Mouse (Mus musculus) embryonic facial prominence, embryonic 12.5 days (tissue): Measurements from ENCODE around the gene Defb21. TPM values are rescaled to one million over a fixed set of nuclear protein-coding genes. Genes with fewer than 3 reads are reported as not detected.

Experiments used
- ATAC-seq: fragments of 200-750 bp; cut with Nextera tagmentation; 2 replicates; pipeline ENCODE4 v1.8.0; 2017; ENCODE audit not compliant: insufficient number of reproducible peaks, insufficient read depth, low FRiP score, low TSS enrichment
- H3K27ac ChIP-seq: fragments of 300-500 bp; sonication (generic); 2 replicates; pipeline ENCODE4 v1.5.1; 2016; ENCODE audit warnings: mild to moderate bottlenecking
- H3K27me3 ChIP-seq: fragments of 300-500 bp; sonication (generic); 2 replicates; pipeline ENCODE4 v1.6.1; 2016; ENCODE audit warnings: mild to moderate bottlenecking, moderate library complexity
- H3K36me3 ChIP-seq: fragments of 300-500 bp; sonication (generic); 2 replicates; pipeline ENCODE4 v1.6.1; 2016; ENCODE audit warnings: mild to moderate bottlenecking
- H3K4me1 ChIP-seq: fragments of 300-500 bp; sonication (generic); 2 replicates; pipeline ENCODE4 v1.6.1; 2016
- H3K4me2 ChIP-seq: fragments of 300-500 bp; sonication (generic); replicated peaks from 2 replicates; pipeline ENCODE4 v1.6.1; 2016; ENCODE audit warnings: mild to moderate bottlenecking, moderate library complexity
- H3K4me3 ChIP-seq: fragments of 300-500 bp; sonication (generic); 2 replicates; pipeline ENCODE4 v1.5.1; 2016; ENCODE audit warnings: mild to moderate bottlenecking
- H3K9ac ChIP-seq: fragments of 300-500 bp; sonication (generic); 2 replicates; pipeline ENCODE4 v1.6.1; 2016; ENCODE audit warnings: mild to moderate bottlenecking, moderate library complexity
- H3K9me3 ChIP-seq: fragments of 300-500 bp; sonication (generic); 2 replicates; pipeline ENCODE4 v1.6.1; 2016; ENCODE audit warnings: mild to moderate bottlenecking, moderate library complexity
- WGBS: fragments of 180-500 bp; shearing (Covaris S2); methylation state at CpG from one replicate; pipeline ENCODE4 v1.1.7; 2016; 5-methylcytosine and 5-hydroxymethylcytosine counted together
- polyA plus RNA-seq: library from polyadenylated mRNA; unstranded; fragments of >200 nt; fragmentation: Nextera tagmentation; extraction: Ambion mirVana; gene quantifications from 2 replicates; pipeline ENCODE4 v1.2.1, GENCODE M21; 2016

Gene Defb21
- polyA plus RNA-seq, 1 experiment from 2014 or later: not detected

DNA sequence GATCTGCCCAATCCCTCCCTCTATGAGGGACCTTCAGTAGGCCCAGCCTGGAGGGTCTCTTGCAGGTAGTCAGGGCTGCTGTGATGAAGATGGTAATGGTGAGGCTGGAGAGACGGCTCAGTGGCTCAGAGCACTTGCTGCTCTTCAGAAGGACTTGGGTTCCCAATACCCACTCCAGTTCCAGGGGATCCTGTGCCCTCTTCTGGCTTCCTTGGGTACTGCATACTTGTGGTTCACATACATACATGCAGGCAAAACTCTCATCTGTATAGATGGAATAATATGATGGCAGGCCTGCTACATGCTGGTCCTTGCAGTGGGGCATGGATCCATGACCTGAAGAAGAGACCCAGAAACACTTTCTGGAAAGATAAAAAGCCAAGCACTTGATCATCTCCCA is 36.2 kb downstream of the Defb21 start:
- Histone ChIP-seq H3K36me3 (no peaks in the 10 kb centered on the region), H3K4me1 (no peaks in the 10 kb centered on the region), H3K27ac (no peak overlapping the region), H3K9ac (no peak overlapping the region), H3K4me3 (no peak overlapping the region), H3K9me3 (no peaks in the 10 kb centered on the region), H3K4me2 (no peak overlapping the region), H3K27me3 (no peaks in the 10 kb centered on the region; the same call in 1 of the 2 replicates)
- WGBS: 89% methylated on average over 1 of the region's 1 CpGs
- no peak for ATAC-seq

DNA sequence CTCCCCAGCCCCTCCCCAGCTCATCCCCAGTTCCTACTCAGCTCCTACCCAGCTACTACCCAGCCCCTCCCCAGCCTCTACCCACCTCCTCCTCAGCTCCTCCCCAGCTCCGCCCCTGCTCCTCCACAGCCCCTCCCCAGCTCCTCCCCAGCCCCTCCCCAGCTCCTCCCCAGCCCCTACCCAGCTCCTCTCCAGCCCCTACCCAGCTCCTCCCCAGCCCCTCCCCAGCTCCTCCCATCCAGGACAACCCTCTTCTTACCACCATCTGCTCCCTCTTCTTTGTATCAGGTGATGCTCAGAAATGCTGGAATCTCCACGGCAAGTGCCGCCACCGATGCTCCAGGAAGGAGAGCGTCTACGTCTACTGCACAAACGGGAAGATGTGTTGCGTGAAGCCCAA is 39.6 kb downstream of the Defb21 start:
- Histone ChIP-seq H3K4me1 (no peaks in the 10 kb centered on the region), H3K36me3 (no peaks in the 10 kb centered on the region), H3K9me3 (no peaks in the 10 kb centered on the region), H3K9ac (no peak overlapping the region), H3K27me3 (no peaks in the 10 kb centered on the region; the same call in 1 of the 2 replicates), H3K27ac (no peak overlapping the region), H3K4me2 (no peak overlapping the region), H3K4me3 (no peak overlapping the region)
- 26% methylated on average over 8 of the region's 8 CpGs for WGBS
- ATAC-seq: no peak

DNA sequence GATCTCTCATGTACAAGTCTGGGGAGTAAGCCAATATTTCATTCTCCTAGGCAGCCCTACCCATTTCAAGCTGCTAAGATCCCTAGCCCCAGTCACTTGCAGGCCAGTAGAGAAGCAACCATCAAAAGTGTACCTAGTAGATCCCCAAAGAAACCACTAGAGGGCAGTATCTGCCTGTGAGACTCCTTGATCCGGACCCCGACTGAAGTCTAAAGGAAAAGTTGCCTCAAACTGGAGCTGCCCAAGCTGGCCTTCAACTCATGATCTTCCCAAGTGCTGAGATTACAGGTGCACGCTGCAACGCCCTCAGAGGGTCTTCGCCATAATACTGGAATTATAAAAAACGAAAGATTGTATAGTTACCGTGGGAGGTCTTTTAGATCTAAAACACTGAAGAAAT is 43.0 kb downstream of the Defb21 start:
- H3K9ac ChIP-seq: no peak overlapping the region
- ATAC-seq: no peak
- no peaks in the 10 kb centered on the region for H3K27me3 ChIP-seq
- no peaks in the 10 kb centered on the region for H3K4me1 ChIP-seq
- no peaks in the 10 kb centered on the region for H3K36me3 ChIP-seq
- no peak overlapping the region for H3K4me2 ChIP-seq
- no peak overlapping the region for H3K4me3 ChIP-seq
- 10% methylated on average over 7 of the region's 7 CpGs for WGBS
- no peak overlapping the region for H3K27ac ChIP-seq
- H3K9me3 ChIP-seq: no peaks in the 10 kb centered on the region

DNA sequence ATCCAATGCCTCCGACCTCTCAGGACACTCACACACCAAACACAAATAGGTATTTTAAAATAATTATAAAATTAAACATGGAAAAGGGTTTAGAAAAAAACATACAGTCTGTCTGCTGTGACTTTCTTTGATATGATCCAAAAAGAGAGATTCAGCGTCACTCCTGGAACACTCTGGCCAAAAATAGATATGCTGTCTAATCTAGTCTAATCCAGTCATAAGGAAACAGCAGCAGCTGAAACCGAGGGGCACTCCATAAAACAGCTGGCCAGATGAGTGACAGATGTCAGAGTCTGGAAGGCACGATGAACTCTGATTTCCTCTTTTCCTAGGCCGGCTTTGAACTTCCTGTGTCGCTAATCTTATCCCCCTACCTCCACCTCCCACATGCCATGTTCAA is 43.9 kb downstream of the Defb21 start:
- Histone ChIP-seq H3K27ac (no peak overlapping the region), H3K9ac (no peak overlapping the region), H3K4me2 (no peak overlapping the region), H3K9me3 (no peaks in the 10 kb centered on the region), H3K4me1 (no peaks in the 10 kb centered on the region), H3K27me3 (no peaks in the 10 kb centered on the region), H3K4me3 (no peak overlapping the region), H3K36me3 (no peaks in the 10 kb centered on the region)
- ATAC-seq: no peak
- WGBS: 67% methylated on average over 6 of the region's 6 CpGs

DNA sequence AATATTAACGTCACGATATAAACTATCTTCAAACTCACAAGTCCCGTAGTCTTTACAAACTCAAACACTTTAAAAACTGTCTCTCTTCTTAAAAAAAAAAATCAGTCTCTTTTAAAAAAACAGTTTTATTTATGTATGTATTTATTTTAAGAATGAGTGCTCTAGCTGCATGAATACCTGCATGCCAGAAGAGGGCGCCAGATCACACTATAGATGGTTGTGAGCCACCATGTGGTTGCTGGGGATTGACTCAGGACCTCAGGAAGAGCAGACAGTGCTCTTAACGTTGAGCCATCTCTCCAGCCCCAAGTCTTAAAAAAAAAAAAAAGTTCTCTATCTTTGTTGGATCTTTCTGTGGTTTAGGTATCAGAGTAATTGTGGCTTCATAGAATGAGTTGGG is 44.8 kb downstream of the Defb21 start:
- H3K4me1 ChIP-seq: no peaks in the 10 kb centered on the region
- H3K27ac ChIP-seq: no peak overlapping the region
- no peak overlapping the region for H3K4me3 ChIP-seq
- H3K9me3 ChIP-seq: no peaks in the 10 kb centered on the region
- no peak overlapping the region for H3K9ac ChIP-seq
- H3K36me3 ChIP-seq: no peaks in the 10 kb centered on the region
- WGBS: 58% methylated on average over 5 of the region's 5 CpGs
- ATAC-seq: no peak
- no peaks in the 10 kb centered on the region for H3K27me3 ChIP-seq
- no peak overlapping the region for H3K4me2 ChIP-seq

DNA sequence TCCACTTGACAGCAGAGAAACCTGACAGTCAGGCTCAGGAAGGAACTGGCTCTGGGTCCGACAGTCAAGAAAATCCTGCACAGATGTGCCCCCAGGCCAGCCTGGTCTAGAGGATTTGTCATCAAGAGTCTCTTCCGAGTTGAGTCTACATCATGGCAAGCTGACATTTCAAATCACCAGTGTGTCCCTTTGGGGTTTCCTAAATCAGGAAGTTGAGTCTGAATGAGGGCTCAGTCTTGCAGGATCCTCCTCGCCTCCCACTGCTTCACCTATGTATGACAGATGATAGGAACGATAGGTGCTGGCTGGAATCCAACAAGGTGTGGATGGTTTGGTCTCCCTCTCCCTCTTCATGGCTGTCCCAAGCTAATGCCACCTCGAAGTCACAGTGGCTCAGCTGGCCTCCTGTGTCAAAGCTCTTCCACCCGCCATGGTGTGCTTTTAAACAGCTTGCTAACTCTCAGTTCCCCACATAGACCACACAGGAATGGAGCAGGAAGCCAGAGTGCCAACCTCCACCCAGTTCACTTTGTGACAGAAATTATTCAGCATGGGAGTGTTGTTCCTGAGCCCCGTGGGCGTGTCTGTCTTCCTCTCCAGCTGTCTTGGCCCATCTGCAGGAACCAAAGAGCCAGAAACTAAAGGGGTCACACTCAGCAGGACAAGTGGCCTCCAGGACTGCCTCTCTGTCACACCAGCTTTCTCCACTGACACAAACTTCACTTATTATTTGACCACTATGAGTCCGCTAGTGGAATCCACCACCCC is 48.0 kb downstream of the Defb21 start:
- ATAC-seq: no peak
- H3K27me3 ChIP-seq: peaks cover 5% of the 10 kb centered on the region; the same call in 1 of the 2 replicates
- no peaks in the 10 kb centered on the region for H3K4me1 ChIP-seq
- H3K36me3 ChIP-seq: no peaks in the 10 kb centered on the region
- H3K27ac ChIP-seq: no peak overlapping the region
- no peaks in the 10 kb centered on the region for H3K9me3 ChIP-seq
- H3K9ac ChIP-seq: no peak overlapping the region
- no peak overlapping the region for H3K4me2 ChIP-seq
- WGBS: 63% methylated on average over 9 of the region's 9 CpGs
- H3K4me3 ChIP-seq: no peak overlapping the region

DNA sequence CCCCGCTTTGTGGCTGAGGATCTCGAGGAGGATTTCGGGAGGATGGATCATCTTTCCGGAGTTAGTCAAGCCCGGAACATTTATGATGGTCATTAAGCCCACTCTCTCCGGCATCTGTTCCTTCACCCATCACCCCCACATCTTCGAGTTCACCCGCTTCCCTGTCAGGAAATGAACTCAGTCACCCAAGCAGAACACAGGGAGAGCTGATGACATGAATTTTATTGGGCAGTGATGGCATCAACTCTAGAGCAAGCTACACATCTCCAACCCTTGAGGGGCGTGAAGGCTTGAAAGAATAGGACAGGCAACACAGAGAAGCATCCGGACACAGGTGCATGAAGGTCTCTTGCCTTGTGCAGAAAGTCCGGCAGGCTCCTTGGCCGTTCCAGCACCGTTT is 49.6 kb downstream of the Defb21 start:
- H3K27ac ChIP-seq: no peak overlapping the region
- no peaks in the 10 kb centered on the region for H3K36me3 ChIP-seq
- H3K9me3 ChIP-seq: no peaks in the 10 kb centered on the region
- H3K4me2 ChIP-seq: no peak overlapping the region
- H3K9ac ChIP-seq: no peak overlapping the region
- peaks cover 8% of the 10 kb centered on the region; the same call in 1 of the 2 replicates for H3K4me1 ChIP-seq
- WGBS: 86% methylated on average over 13 of the region's 13 CpGs
- no peak overlapping the region for H3K4me3 ChIP-seq
- ATAC-seq: no peak
- H3K27me3 ChIP-seq: peaks cover 21% of the 10 kb centered on the region

DNA sequence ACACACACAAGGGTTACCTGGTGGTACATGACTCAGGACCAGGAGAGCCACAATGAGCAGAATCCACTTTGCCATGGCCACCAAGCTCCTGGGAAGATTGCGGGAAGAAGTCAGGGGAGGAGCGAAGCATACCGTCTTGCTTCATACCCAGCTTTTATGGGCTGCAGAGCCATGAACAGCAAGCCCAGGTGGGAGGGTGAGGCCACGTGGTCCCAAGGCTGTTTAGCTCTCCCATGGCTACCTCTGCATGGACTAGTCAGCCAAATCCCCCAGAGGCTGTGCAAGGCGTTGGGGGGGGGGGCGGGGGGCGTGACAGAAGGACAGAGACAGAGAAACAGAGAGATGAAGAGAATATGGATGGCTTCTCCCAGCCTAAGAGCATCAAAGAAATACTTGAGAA is 50.4 kb downstream of the Defb21 start, which contains the start of gene Defb25:
Defb25 (minus strand) TSS at position 101 of the 400 bp plus-strand sequence.
- Histone ChIP-seq H3K9ac (no peak within 1 kb of the TSS), H3K4me2 (no peak within 1 kb of the TSS), H3K27ac (no peak within 1 kb of the TSS), H3K36me3 (no peaks in the 10 kb centered on the region), H3K27me3 (peaks cover 29% of the 10 kb centered on the region), H3K4me3 (no peak within 1 kb of the TSS), H3K4me1 (peaks cover 11% of the 10 kb centered on the region; the same call in 1 of the 2 replicates), H3K9me3 (no peaks in the 10 kb centered on the region)
- ATAC-seq: no peak
- 84% methylated on average over 7 of the region's 7 CpGs for WGBS

Other genes starting within 250 kb of the Defb21 start
- gene Rbck1, start 240.1 kb upstream of the Defb21 start, polyA plus RNA-seq: 86.0 and 87.1 TPM in 2 replicates
- 3.5 and 3.7 TPM in 2 replicates for gene Trib3, start 228.7 kb upstream of the Defb21 start, polyA plus RNA-seq
- gene Nrsn2, start 196.1 kb upstream of the Defb21 start, polyA plus RNA-seq: 4.3 and 4.9 TPM in 2 replicates
- gene Sox12, start 174.7 kb upstream of the Defb21 start, polyA plus RNA-seq: 16.9 and 18.1 TPM in 2 replicates
- 71.0 and 73.6 TPM in 2 replicates for gene Zcchc3, start 157.7 kb upstream of the Defb21 start, polyA plus RNA-seq
- gene 6820408C15Rik, start 157.2 kb upstream of the Defb21 start, polyA plus RNA-seq: 0.27 and 0.31 TPM in 2 replicates
- gene Defb23, start 108.1 kb upstream of the Defb21 start, polyA plus RNA-seq: not detected in 2 replicates
- gene Defb20, start 95.7 kb upstream of the Defb21 start, polyA plus RNA-seq: not detected in 2 replicates
- not detected in 2 replicates for gene Defb22, start 82.6 kb upstream of the Defb21 start, polyA plus RNA-seq
- gene Defb26, start 61.1 kb upstream of the Defb21 start, polyA plus RNA-seq: not detected in 2 replicates
- not detected in 2 replicates for gene Defb28, start 54.5 kb upstream of the Defb21 start, polyA plus RNA-seq
- gene Defb29, start 32.6 kb upstream of the Defb21 start, polyA plus RNA-seq: not detected in 2 replicates
- not detected in 2 replicates for gene Gm17416, start 3.4 kb upstream of the Defb21 start, polyA plus RNA-seq
- not detected in 2 replicates for gene Defb19, start 7.6 kb downstream of the Defb21 start, polyA plus RNA-seq
- gene Defb45, start 26.7 kb downstream of the Defb21 start, polyA plus RNA-seq: not detected in 2 replicates
- gene Defb36, start 31.6 kb downstream of the Defb21 start, polyA plus RNA-seq: not detected in 2 replicates
- gene Defb25, start 50.3 kb downstream of the Defb21 start, polyA plus RNA-seq: not detected in 2 replicates
- 1.1 and 1.6 TPM in 2 replicates for gene Rem1, start 54.2 kb downstream of the Defb21 start, polyA plus RNA-seq
- gene H13, start 96.7 kb downstream of the Defb21 start, polyA plus RNA-seq: 129 and 131 TPM in 2 replicates
- gene Mcts2, start 114.3 kb downstream of the Defb21 start, polyA plus RNA-seq: 36.4 and 38.9 TPM in 2 replicates
- 168 and 170 TPM in 2 replicates for gene Id1, start 163.5 kb downstream of the Defb21 start, polyA plus RNA-seq
- gene Cox4i2, start 181.4 kb downstream of the Defb21 start, polyA plus RNA-seq: 14.3 and 14.5 TPM in 2 replicates